Mouse (Mus musculus) CH12.LX (cell line): ENCODE measurements around the gene Igsf23.

Source experiments
- POLR2A ChIP-seq: IDR thresholded peaks from 2 replicates; pipeline ENCODE4 v1.6.1; 2011; ENCODE audit warnings: low read depth, mild to moderate bottlenecking, improper control_type of control experiment, low read length
- USF1 ChIP-seq: IDR thresholded peaks from 2 replicates; pipeline ENCODE4 v1.6.1; 2014; ENCODE audit warnings: low read depth, mild to moderate bottlenecking, inconsistent platforms, low read length, improper control_type of control experiment

DNA sequence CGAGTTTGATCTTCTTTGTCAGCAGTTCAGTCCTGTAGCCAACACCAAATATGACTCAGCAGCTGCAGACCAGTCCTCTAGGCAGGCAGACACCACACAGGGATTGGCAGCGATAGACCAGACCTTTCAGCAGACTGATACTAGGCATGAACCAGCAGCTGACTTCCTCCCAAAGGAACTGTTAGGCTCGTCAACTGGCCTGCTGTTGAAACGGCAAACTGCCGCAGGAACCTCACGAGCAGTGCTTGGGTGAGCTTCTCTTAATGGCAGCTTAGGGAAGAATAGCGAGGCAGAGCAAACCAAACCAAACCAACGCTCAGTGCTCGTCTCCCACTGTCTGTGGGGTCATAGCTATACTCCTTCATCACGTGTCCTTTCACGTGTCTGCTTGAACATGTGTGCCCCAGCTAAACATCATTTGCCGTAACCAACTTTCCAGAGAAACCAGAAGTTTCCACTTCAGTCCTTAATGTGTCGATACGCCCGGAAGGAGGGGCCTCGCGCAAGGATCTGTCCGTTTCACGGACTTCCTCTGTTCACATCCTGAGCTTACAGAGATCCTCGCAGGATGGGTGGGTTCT lies 15.3 kb downstream of the Igsf23 start:
- TF ChIP-seq POLR2A (no peak), USF1 (peak; percentile 52)
